Mouse (Mus musculus) midbrain, postnatal 0 days (tissue): Measurements from ENCODE around the gene Hook1. TPM values are rescaled to one million over a fixed set of nuclear protein-coding genes. Genes with fewer than 3 reads are reported as not detected.

ENCODE experiments used
- ATAC-seq: fragments of 200-750 bp; cut with Nextera tagmentation; 2 replicates; pipeline ENCODE4 v1.8.0; 2017; ENCODE audit warnings: moderate number of reproducible peaks, mild to moderate bottlenecking, moderate TSS enrichment, moderate library complexity; ENCODE audit not compliant: low FRiP score
- DNase-seq: peaks from one replicate; pipeline ENCODE4 v3.0.0-alpha.2; 2015; ENCODE audit warnings: low spot score
- H3K27ac ChIP-seq: fragments of 300-500 bp; sonication (generic); 2 replicates; pipeline ENCODE4 v1.5.1; 2014; ENCODE audit warnings: low read depth, mild to moderate bottlenecking, low read length, mixed read lengths
- H3K27me3 ChIP-seq: fragments of 300-500 bp; sonication (generic); 2 replicates; pipeline ENCODE4 v1.6.1; 2014; ENCODE audit warnings: low read length, control low read depth, mixed read lengths; ENCODE audit not compliant: insufficient read depth
- H3K36me3 ChIP-seq: fragments of 300-500 bp; sonication (generic); 2 replicates; pipeline ENCODE4 v1.6.1; 2014; ENCODE audit warnings: low read length, control low read depth, mixed read lengths; ENCODE audit not compliant: insufficient read depth
- H3K4me1 ChIP-seq: fragments of 300-500 bp; sonication (generic); 2 replicates; pipeline ENCODE4 v1.6.1; 2014; ENCODE audit warnings: mild to moderate bottlenecking, control low read depth, antibody characterized with exemption, low read length, mixed read lengths; ENCODE audit not compliant: insufficient read depth
- H3K4me2 ChIP-seq: fragments of 300-500 bp; sonication (generic); 2 replicates; pipeline ENCODE4 v1.6.1; 2014; ENCODE audit warnings: low read depth, mild to moderate bottlenecking, low read length, mixed read lengths; ENCODE audit not compliant: poor library complexity, severe bottlenecking
- H3K4me3 ChIP-seq: fragments of 300-500 bp; sonication (generic); 2 replicates; pipeline ENCODE4 v1.5.1; 2014; ENCODE audit warnings: low read depth, mild to moderate bottlenecking, low read length, moderate library complexity
- H3K9ac ChIP-seq: fragments of 300-500 bp; sonication (generic); replicated peaks from 2 replicates; pipeline ENCODE4 v1.6.1; 2014; ENCODE audit warnings: mild to moderate bottlenecking, low read length, moderate library complexity, mixed read lengths; ENCODE audit not compliant: poor library complexity, severe bottlenecking
- H3K9me3 ChIP-seq: fragments of 300-500 bp; sonication (generic); 2 replicates; pipeline ENCODE4 v1.6.1; 2016; ENCODE audit warnings: low read length, control low read depth
- CTCF ChIP-seq: IDR thresholded peaks from 2 replicates; pipeline ENCODE4 v1.5.1; 2016; ENCODE audit warnings: antibody characterized with exemption, mild to moderate bottlenecking
- WGBS: fragments of 180-500 bp; shearing (Covaris S2); extraction: QIAGEN DNeasy Blood & Tissue Kit; methylation state at CpG from one replicate; pipeline ENCODE4 v1.1.7; 2014; 5-methylcytosine and 5-hydroxymethylcytosine counted together
- polyA plus RNA-seq: library from polyadenylated mRNA; unstranded; fragments of >200 nt; fragmentation: Nextera tagmentation; extraction: Ambion mirVana; gene quantifications from 2 replicates; pipeline ENCODE4 v1.2.1, GENCODE M21; 2015
- total RNA-seq: library from RNA; depleted of rRNA; stranded (reverse); fragments of >200 nt; gene quantifications from 2 replicates; pipeline ENCODE4 v1.2.3, GENCODE M21; 2014

Hook1 gene
- total and polyA plus RNA-seq, 2 experiments from 2014 or later: 34.7 to 78.6 TPM

DNA sequence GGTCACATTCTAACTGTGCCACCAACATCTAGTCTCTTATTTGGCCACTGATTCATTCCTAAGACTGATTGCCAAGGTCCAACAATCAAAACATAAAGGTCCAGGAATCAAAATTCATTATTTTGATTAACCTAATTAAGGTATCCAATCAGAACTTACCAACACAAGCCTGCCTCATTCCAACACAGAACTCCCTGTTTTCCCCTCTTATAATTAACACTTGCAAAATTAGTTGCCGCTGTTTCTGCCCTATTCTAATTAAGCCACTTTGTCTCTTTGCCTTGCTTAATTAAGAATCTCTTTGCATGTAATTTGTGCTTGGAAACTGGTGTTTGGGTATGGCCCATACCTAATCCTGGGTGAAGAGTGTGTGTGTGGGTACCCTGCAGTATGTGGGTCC, 37.1 kb upstream of the Hook1 start:
- Histone ChIP-seq H3K36me3 (no peaks in the 10 kb centered on the region), H3K4me3 (no peak overlapping the region), H3K27me3 (no peaks in the 10 kb centered on the region), H3K4me1 (no peaks in the 10 kb centered on the region), H3K9ac (no peak overlapping the region), H3K4me2 (no peak overlapping the region), H3K27ac (no peak overlapping the region), H3K9me3 (no peaks in the 10 kb centered on the region)
- 83% methylated on average over 1 of the region's 1 CpGs for WGBS
- ATAC-seq: no peak
- DNase-seq: no peak
- no peak for TF ChIP-seq CTCF

DNA sequence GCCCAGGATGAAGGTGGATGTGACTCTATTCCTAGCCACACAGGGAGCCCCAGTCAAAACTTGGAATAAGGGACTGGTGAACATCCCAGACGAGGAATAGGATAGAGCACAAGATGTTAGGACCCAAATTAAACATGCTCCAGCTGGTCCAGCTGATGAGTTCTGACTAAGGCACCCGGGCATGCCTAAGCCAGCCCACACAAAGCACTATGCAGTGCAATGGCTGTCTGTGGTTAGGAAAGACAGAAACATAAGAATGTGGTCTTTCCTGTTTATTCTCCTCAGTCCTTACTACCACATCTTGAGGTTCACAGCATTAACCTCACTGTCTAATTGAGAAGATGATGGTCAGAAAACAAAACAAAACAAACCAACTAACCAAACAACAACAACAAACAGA, 35.7 kb upstream of the Hook1 start:
- Histone ChIP-seq H3K9ac (no peak overlapping the region), H3K4me2 (no peak overlapping the region), H3K27ac (no peak overlapping the region), H3K4me1 (no peaks in the 10 kb centered on the region), H3K9me3 (no peaks in the 10 kb centered on the region), H3K36me3 (no peaks in the 10 kb centered on the region), H3K4me3 (no peak overlapping the region), H3K27me3 (no peaks in the 10 kb centered on the region)
- ATAC-seq: no peak
- WGBS: 69% methylated on average over 2 of the region's 2 CpGs
- no peak for TF ChIP-seq CTCF
- no peak for DNase-seq

DNA sequence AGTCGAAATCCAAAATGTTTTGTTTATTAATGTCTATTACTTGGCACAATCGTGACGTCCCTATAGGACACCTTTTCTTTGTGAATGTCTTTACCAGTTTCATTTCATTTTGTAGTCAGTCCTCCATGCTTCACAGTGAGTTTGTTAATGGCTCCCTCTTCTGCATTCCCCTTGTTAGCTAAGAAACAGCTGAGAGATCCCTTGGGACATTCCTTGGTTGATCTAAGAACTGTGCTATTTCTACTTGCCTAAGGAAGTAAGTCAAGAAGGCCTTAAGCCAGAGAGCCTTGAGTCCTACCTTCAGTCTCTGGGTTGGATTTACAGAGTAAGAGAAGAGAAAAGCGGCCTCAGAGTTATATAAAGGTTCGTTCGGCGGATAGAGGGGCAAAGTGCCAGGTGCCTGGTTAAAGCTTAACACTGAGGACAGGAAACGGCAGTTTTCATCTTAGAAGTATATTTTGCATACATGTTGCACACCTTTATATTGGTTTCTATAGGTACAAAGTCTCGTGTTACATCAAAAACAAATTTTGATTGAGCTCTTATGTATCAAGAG, 33.2 kb upstream of the Hook1 start:
- no peak for ATAC-seq
- Histone ChIP-seq H3K9ac (no peak overlapping the region), H3K9me3 (no peaks in the 10 kb centered on the region), H3K4me1 (no peaks in the 10 kb centered on the region), H3K27me3 (no peaks in the 10 kb centered on the region), H3K36me3 (no peaks in the 10 kb centered on the region), H3K4me3 (no peak overlapping the region), H3K4me2 (no peak overlapping the region), H3K27ac (no peak overlapping the region)
- WGBS: 89% methylated on average over 9 of the region's 9 CpGs
- TF ChIP-seq CTCF: no peak
- no peak for DNase-seq

DNA sequence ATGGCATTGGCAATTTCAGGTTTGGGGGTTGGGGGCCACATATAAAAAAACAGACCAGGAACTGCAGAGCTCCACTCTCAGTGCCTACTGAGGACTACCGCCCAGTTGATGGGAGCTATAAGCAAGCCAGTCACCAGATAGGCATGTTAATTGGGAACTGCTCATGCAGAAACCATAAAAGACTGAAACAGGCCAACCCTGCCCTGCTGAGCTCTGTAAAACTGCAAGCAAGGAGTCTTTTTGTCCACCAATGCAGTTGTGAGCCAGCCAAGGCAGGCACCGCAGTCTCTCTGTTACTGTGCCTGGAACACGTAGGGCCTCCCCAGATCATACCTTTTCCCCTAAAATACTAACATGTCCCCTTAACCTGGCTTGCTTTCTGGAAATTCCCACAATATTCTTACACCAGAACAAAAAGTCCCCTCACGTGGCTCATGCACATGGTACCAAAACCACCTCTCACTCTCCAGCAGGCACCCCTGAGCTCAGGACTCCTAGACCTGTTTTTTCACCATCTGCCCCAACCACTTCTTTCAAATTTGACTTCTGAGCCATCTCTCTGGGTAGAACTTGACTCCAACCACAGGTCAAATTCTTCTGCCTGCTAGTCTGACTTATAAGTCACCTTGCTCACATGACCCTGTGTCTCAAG, 32.5 kb upstream of the Hook1 start:
- no peak for ATAC-seq
- 89% methylated on average over 4 of the region's 4 CpGs for WGBS
- no peak for DNase-seq
- Histone ChIP-seq H3K27ac (no peak overlapping the region), H3K27me3 (no peaks in the 10 kb centered on the region), H3K9ac (no peak overlapping the region), H3K4me3 (no peak overlapping the region), H3K4me2 (no peak overlapping the region), H3K4me1 (no peaks in the 10 kb centered on the region), H3K36me3 (no peaks in the 10 kb centered on the region), H3K9me3 (no peaks in the 10 kb centered on the region)
- no peak for TF ChIP-seq CTCF

DNA sequence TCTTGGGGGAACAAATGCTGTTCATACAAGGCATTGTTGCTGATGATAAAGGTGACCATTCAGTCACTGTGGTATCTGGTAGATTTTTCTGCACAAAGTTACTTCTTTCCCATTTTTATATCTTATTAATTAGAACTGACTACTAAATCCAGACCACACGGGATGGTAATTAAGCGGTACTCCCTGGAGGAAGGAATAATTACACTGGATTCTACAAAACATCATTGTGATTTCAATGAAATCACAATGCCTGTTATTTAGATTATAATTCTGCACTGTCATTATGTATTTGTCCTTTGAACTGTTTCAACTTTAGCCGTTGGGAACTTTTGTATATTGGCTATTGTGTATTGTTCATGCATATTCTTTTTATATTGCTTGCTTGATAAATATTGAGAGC, 28.3 kb upstream of the Hook1 start:
- DNase-seq (no peak), ATAC-seq (no peak)
- Histone ChIP-seq H3K4me3 (no peak overlapping the region), H3K36me3 (no peaks in the 10 kb centered on the region), H3K4me1 (no peaks in the 10 kb centered on the region), H3K4me2 (no peak overlapping the region), H3K27ac (no peak overlapping the region), H3K9ac (no peak overlapping the region), H3K9me3 (no peaks in the 10 kb centered on the region), H3K27me3 (no peaks in the 10 kb centered on the region)
- 74% methylated on average over 3 of the region's 3 CpGs for WGBS
- no peak for TF ChIP-seq CTCF

DNA sequence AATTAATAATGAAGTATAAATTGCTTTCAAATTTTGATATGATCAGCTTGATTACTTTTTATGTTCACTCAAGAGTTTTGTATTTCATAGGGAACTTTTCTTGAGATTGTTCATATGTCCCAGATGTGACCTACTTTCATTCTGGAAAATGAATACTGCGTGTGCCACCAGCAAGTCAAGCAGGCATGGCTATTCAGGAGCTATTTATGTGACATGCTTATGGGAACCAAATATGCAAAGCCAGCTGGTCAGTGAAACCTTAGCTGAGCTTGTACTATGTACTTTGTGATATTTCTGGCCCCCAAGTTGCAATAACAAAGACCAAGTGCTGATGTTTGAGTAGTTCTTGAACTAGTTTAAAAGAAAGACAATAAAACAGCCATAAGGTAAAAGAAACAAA, 19.1 kb upstream of the Hook1 start:
- Histone ChIP-seq H3K27ac (no peak overlapping the region), H3K9me3 (no peaks in the 10 kb centered on the region), H3K4me1 (no peaks in the 10 kb centered on the region), H3K4me3 (no peak overlapping the region), H3K36me3 (no peaks in the 10 kb centered on the region), H3K27me3 (no peaks in the 10 kb centered on the region), H3K9ac (no peak overlapping the region), H3K4me2 (no peak overlapping the region)
- WGBS: 84% methylated on average over 1 of the region's 1 CpGs
- ATAC-seq (no peak), DNase-seq (no peak)
- TF ChIP-seq CTCF: no peak
